Mouse (Mus musculus): ENCODE measurements around the gene 4921504E06Rik. TPM values are rescaled to one million over a fixed set of nuclear protein-coding genes. Genes with fewer than 3 reads are reported as not detected.

Gene 4921504E06Rik
- total RNA-seq, 2 experiments from 2014 or later, result not detected

DNA sequence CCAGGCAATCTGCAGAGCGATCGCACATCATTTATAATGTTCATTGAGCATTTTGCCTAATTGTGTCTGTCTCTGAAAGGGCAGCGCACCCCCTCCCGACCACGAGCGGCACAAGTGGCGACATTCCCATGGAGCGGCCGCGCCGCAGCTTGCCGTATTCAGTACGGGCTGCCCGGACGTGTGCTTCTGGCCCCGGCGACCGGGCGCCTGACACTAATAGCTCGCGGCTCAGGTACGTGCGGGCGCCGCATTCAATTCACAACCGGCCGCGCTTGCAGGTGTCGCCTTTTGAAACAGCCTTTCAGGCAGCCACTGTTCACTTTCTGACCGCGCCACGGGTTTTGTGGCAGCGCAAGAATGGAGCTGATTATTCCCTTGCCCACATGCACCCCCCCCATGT, 123.0 kb downstream of the 4921504E06Rik start:
- TF ChIP-seq CTCF (IDR thresholded peaks at IDR 0.05), result no peak
- intact Hi-C loops (cut with DNase I), result no loop called here
- DNase-seq, result no peak
- Histone ChIP-seq H3K27ac (no peak overlapping the region), H3K4me3 (peak overlapping the region; percentile 23; the same call in 1 of the 2 replicates)

DNA sequence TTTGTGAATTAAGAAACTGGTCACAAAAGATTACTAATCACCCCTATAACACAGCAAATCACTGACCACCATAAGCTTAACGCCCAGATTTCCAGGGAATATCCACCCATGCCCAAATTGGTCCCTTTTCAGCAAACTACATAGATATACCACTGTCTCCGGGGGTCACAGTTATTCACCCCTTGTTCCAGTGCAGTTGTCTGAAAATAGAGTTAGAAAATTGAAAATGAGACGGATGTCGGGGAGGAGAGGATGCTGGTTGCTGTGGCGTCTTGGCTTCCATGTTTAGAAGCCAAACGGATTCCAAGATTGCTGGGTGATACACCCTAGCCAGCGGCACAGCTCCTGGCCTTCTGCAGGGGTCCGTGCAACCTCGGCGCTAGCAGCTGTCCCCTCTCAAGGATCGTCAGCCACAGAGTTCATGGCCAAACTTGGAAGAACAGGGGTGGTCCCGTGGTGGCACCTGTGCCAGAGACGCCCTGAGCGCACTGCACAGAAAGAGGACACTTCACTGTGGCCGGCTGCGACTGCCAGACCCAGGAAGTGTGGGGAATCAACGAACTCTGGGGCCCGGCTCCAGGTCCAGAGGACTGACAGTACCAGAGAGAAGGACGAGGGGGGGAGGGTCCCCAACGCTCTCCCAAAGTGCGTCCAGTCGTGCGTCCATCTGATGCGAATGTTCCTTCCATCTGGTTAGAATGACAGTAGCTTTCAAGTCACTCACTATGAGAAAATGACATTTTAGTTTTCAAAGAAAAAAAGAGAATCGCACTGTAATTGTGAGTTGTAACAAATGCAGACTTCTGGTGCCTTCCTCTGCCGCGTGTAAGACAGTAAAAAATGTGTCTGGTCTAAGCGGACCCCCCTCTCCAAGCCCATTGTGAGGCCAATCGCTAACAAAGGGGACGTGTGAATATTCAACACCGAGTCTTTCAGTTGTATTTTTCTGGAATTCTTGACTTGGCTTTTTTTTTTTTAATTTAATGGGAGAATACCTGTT, 123.7 kb downstream of the 4921504E06Rik start:
- no peak for TF ChIP-seq CTCF (IDR thresholded peaks at IDR 0.05)
- Histone ChIP-seq H3K4me3 (no peak overlapping the region), H3K27ac (no peak overlapping the region)
- intact Hi-C loops (cut with DNase I), result no loop called here
- DNase-seq, result no peak

DNA sequence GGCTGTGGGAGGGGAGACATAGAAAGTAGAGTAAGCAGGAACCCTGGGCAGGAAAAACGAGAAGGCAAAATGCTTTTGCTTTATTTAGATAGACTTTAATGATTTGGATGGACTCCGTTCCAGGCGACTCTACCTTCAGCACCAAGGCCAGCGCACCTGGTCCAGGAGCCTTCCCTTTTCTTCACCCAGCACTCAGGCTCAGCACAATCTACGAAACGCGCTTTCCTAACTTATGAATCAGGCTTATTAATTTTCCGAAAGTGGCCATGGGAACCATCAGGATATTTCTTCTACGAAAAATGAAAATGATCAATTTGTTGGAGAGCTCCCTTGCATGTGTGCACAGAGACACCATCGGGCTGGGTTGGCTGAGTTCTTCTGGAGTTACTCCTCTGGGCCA, 124.7 kb downstream of the 4921504E06Rik start:
- TF ChIP-seq CTCF (IDR thresholded peaks at IDR 0.05), result no peak
- Histone ChIP-seq H3K27ac (no peak overlapping the region), H3K4me3 (no peak overlapping the region)
- intact Hi-C loops (cut with DNase I), result no loop called here
- peak; percentile 35 for DNase-seq

DNA sequence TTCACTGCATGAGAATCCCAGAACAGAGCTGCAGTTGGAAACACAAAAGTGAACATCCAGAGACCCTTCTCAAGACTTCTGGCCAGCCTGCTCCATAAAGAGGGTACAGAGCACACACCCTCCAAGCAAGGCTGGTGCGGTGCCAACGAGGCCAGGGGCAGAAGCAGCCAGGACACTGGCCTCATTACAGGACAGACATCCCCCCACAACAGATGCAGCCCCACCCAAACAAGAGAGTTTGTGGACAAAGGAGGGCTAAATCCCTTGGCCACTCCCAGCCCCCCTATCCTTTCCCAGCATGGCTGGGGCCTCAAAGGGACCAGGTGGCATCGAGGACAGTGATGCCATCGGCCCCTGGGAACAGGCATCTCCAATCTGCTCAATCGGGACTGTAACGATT, 130.6 kb downstream of the 4921504E06Rik start:
- intact Hi-C loops (cut with DNase I), result no loop called here
- TF ChIP-seq CTCF (IDR thresholded peaks at IDR 0.05), result no peak
- DNase-seq, result no peak
- H3K4me3 ChIP-seq, result no peak overlapping the region
- no peak overlapping the region for H3K27ac ChIP-seq

DNA sequence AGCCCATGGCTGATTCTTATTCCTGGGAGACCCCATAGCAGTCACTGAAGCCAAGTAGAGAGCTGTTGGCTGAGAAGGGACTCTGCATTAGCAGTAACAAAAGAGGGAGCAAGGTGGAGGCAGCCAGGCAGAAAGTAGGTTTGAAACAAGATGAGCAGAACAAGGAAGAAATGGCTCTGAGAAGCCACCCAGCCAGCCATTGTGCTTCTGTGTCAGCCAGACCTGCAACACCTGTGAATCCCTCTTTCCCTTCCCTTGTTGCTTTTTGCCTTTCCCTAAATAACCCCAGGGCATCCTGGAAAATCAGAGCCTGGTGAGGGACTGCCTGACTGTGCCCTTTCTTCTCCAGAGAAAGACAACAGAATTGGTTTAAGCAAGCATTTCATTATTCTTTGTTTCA, 131.5 kb downstream of the 4921504E06Rik start:
- TF ChIP-seq CTCF (IDR thresholded peaks at IDR 0.05), result no peak
- intact Hi-C loops (cut with DNase I), result no loop called here
- H3K27ac ChIP-seq, result no peak overlapping the region
- DNase-seq, result no peak
- no peak overlapping the region for H3K4me3 ChIP-seq

DNA sequence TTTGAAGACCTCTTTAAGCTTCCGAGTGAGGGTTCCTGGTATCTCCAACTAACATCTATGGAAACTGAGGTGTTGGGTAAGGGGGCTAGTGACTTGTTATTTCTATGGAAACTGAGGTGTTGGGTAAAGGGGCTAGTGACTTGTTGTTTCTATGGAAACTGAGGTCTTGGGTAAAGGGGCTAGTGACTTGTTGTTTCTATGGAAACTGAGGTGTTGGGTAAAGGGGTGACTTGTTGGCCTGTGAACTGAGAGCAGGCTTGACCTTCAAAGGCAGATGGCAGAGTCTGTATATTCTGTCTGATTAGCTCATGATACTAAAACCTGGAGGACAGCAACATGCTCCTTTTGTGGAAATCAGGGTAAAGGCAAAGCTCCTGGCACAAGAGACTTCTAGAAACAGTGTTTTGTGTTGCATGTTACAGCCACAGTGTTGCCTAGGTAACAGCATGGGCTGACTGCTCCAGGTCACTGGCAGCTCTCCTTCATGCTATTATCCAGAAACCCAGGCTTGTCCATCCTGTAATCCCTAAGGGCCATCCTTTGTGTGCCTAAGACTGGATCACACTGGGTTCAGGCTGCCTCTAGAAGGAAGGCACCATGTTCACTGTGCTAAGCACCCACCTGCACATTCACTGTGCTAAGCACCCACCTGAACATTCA, 133.9 kb downstream of the 4921504E06Rik start:
- no peak overlapping the region for H3K4me3 ChIP-seq
- no peak for TF ChIP-seq CTCF (IDR thresholded peaks at IDR 0.05)
- intact Hi-C loops (cut with DNase I), result loop anchor here (5.0 to 10.0 kb wide), 2 partner anchors 305 to 497 kb away; no protein-coding TSS in a partner anchor
- DNase-seq, result no peak
- no peak overlapping the region for H3K27ac ChIP-seq

DNA sequence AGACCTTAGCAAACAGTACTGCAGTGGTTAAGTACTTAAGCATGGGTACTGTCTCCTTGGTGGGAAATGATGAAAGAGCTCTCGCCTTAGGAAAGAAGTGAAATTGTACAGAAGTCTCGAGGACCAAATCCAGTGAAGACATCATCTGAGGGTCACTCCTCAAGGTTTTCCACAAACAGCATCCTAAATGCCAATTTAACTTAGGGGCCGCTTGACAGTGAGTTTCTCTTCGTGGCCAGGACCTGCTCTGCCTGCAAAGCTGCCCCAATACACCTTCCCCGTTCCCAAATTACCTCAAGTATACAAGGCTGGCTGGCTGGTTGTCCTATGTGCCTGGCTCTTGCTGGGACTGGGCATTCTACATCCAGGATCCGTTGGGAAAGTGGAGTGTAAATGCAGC, 137.6 kb downstream of the 4921504E06Rik start:
- no peak for DNase-seq
- intact Hi-C loops (cut with DNase I), result loop anchor here (5.0 to 10.0 kb wide), 2 partner anchors 309 to 501 kb away; no protein-coding TSS in a partner anchor
- TF ChIP-seq CTCF (IDR thresholded peaks at IDR 0.05), result no peak
- Histone ChIP-seq H3K4me3 (no peak overlapping the region), H3K27ac (no peak overlapping the region)

DNA sequence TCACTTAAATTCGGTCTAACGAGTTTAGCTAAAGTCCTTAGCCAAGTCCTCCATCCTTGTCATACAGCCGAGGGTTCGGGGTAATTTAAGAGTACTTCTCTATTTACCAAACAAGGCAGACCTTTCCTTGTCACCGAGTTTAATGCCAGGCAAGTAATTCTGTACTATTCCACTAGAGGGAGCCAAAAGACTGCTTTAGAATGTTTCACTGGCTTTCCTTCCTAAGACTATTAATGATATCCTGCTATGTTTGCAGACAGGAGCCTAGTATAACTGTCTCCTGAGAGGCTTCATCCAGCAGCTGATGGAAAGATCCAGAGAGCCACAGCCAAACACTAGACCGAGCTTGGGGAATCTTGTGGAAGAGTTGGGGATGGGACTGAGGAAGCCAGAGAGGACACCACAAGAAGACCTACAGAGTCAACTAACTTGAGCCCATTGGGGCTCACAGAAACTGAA, 138.6 kb downstream of the 4921504E06Rik start:
- TF ChIP-seq CTCF (IDR thresholded peaks at IDR 0.05), result peak; percentile 74
- intact Hi-C loops (cut with DNase I), result loop anchor here (1.0 to 10.0 kb wide), 3 partner anchors 105 to 502 kb away; no protein-coding TSS in a partner anchor
- no peak for DNase-seq
- Histone ChIP-seq H3K4me3 (peak overlapping the region; percentile 67), H3K27ac (no peak overlapping the region)

DNA sequence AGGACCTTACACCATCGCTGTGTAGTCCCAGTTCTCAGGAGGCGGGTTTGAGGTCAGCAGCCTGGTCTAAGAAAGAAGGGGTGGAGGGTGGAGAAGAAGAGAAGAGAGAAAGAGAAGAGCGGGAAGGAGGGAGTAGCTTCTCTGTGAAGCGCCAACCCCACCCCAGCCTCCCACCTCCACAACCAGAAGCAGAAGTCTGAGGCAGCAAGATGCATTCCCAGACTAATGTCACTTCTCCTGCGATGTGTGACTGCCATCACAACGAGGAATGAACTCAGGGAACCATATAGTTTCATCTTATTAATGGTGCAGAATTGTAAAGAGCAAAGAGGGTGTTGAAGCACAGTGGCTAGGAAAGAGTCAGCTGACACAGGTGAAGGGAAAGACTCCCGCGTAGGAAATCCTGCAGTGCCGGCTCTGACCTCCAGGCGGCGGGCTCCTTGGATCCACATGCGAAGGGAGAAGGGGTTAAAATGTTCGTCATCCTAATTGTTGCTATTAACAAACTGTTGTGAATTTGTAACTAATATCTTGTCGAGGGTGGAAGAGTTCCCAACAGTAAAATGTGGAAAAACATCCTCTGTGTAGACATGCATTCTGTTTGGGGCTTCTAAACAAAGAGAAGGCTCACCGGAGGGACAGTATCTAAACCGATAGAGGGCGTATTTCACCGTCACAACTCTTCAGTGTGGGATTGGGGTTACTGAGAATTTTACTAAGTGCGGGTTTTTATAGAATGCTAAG, 139.3 kb downstream of the 4921504E06Rik start:
- Histone ChIP-seq H3K27ac (no peak overlapping the region), H3K4me3 (peak overlapping the region; percentile 67)
- intact Hi-C loops (cut with DNase I), result loop anchor here (10.0 kb wide), 1 partner anchor 310 kb away; no protein-coding TSS in a partner anchor
- peak; percentile 66 for DNase-seq
- peak; percentile 84 for TF ChIP-seq CTCF (IDR thresholded peaks at IDR 0.05)

Other genes starting within 250 kb of the 4921504E06Rik start
- gene Msrb2, start 182.5 kb downstream of the 4921504E06Rik start, total RNA-seq (2021), result 10 to 100 TPM; 14.7 to 24.2 TPM
- gene Ptf1a, start 108.3 kb downstream of the 4921504E06Rik start, total RNA-seq (2021), result not detected
- 10 to 100 TPM in 1 of 2 experiments, 1 to 10 TPM in 1; 8.1 to 16.8 TPM for gene Otud1, start 103.8 kb upstream of the 4921504E06Rik start, total RNA-seq (2021)

All from gastrocnemius, adult 2 months (tissue).